Mouse (Mus musculus) heart, embryonic 15.5 days (tissue): Measurements from ENCODE around the gene Coq5. TPM values are rescaled to one million over a fixed set of nuclear protein-coding genes. Genes with fewer than 3 reads are reported as not detected.

Experiments
- ATAC-seq: fragments of 200-750 bp; cut with Nextera tagmentation; replicated peaks from 2 replicates; pipeline ENCODE4 v1.8.0; 2017; ENCODE audit warnings: low read depth, moderate TSS enrichment; ENCODE audit not compliant: insufficient number of reproducible peaks, insufficient read depth, low FRiP score
- H3K27ac ChIP-seq: fragments of 300-500 bp; sonication (generic); 2 replicates; pipeline ENCODE4 v1.5.1; 2015; ENCODE audit warnings: mild to moderate bottlenecking, inconsistent platforms
- H3K27me3 ChIP-seq: fragments of 300-500 bp; sonication (generic); 2 replicates; pipeline ENCODE4 v1.6.1; 2015; ENCODE audit warnings: inconsistent platforms
- H3K36me3 ChIP-seq: fragments of 300-500 bp; sonication (generic); 2 replicates; pipeline ENCODE4 v1.6.1; 2015; ENCODE audit warnings: mild to moderate bottlenecking, inconsistent platforms
- H3K4me1 ChIP-seq: fragments of 300-500 bp; sonication (generic); replicated peaks from 2 replicates; pipeline ENCODE4 v1.6.1; 2015; ENCODE audit warnings: inconsistent platforms
- H3K4me2 ChIP-seq: fragments of 300-500 bp; sonication (generic); 2 replicates; pipeline ENCODE4 v1.6.1; 2015; ENCODE audit warnings: inconsistent platforms, mild to moderate bottlenecking, moderate library complexity
- H3K4me3 ChIP-seq: fragments of 300-500 bp; sonication (generic); 2 replicates; pipeline ENCODE4 v1.5.1; 2015; ENCODE audit warnings: mild to moderate bottlenecking, inconsistent platforms
- H3K9ac ChIP-seq: fragments of 300-500 bp; sonication (generic); 2 replicates; pipeline ENCODE4 v1.6.1; 2015; ENCODE audit warnings: mild to moderate bottlenecking, inconsistent platforms
- H3K9me3 ChIP-seq: fragments of 300-500 bp; sonication (generic); replicated peaks from 2 replicates; pipeline ENCODE4 v1.6.1; 2016; ENCODE audit warnings: inconsistent platforms
- WGBS: fragments of 180-500 bp; shearing (Covaris S2); methylation state at CpG from one replicate; pipeline ENCODE4 v1.1.7; 2015; ENCODE audit warnings: mixed read lengths; 5-methylcytosine and 5-hydroxymethylcytosine counted together
- polyA plus RNA-seq: library from polyadenylated mRNA; unstranded; fragments of >200 nt; fragmentation: Nextera tagmentation; extraction: Ambion mirVana; gene quantifications from 2 replicates; pipeline ENCODE4 v1.2.1, GENCODE M21; 2015

Coq5 gene
- polyA plus RNA-seq = 72.3 and 83.3 TPM in 2 replicates

- 3% methylated on average over 45 of the region's 45 CpGs for WGBS
- Histone ChIP-seq H3K9ac (peak within 1 kb of the TSS; percentile 87), H3K9me3 (no peaks in the 10 kb centered on the region), H3K4me2 (peak within 1 kb of the TSS; percentile 80), H3K36me3 (peaks cover 13% of the 10 kb centered on the region), H3K4me1 (peaks cover 12% of the 10 kb centered on the region), H3K27ac (peak within 1 kb of the TSS; percentile 70), H3K4me3 (peak within 1 kb of the TSS; percentile 92), H3K27me3 (no peaks in the 10 kb centered on the region)
- ATAC-seq = peak; percentile 73
Measured at GRCm38 (mm10) chr5:115279226-115280049, at the start of gene Coq5. Gene Coq5 (plus strand): TSS chr5:115279666.

DNA sequence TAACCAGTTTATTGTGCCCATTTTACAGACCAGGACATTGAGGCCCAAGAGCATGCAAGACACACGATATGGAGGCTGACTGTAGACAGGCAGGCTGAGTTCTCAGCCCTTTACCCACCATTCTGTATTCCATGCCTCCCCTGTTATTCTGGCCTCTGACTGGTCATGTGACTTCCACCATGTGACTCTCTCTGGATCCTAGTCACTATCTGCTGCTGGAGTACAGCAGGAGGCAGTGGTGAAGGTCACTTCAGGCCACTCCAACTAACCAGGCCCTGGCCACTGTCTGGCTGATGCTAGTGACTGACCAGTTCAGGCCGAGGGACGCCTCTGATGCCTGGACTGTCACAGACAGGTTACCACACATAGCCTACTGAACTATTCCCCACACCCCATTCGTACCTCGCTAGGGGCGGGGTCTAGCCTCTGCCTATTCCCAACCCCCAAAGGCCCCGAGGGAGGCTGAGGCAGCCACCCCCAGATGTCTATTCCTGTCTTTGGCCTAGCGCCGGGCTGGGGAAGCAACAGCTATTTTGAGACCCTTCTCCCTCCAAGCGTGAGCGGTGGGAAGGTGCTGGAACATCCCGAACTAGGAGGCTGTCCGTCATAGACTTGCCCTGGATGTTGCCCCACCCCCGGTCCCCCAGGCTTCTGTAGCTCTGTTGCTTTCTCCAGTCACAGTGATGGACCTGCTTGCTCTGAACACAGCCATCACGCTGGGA is 48.5 kb upstream of the Coq5 start:
- 35% methylated on average over 15 of the region's 15 CpGs for WGBS
- Histone ChIP-seq H3K4me2 (peak overlapping the region; percentile 21), H3K27ac (peak overlapping the region; percentile 57), H3K4me3 (no peak overlapping the region), H3K4me1 (peaks cover 20% of the 10 kb centered on the region), H3K36me3 (no peaks in the 10 kb centered on the region), H3K27me3 (peaks cover 6% of the 10 kb centered on the region; the same call in 1 of the 2 replicates), H3K9ac (no peak overlapping the region), H3K9me3 (no peaks in the 10 kb centered on the region)
- peak; percentile 54 for ATAC-seq

GRCm38 (mm10) chr5:115231552-115232120 is 47.8 kb upstream of the Coq5 start:
- H3K4me2 ChIP-seq = peak overlapping the region; percentile 21
- peaks cover 6% of the 10 kb centered on the region; the same call in 1 of the 2 replicates for H3K27me3 ChIP-seq
- peaks cover 23% of the 10 kb centered on the region for H3K4me1 ChIP-seq
- no peaks in the 10 kb centered on the region for H3K9me3 ChIP-seq
- H3K4me3 ChIP-seq = no peak overlapping the region
- H3K36me3 ChIP-seq = no peaks in the 10 kb centered on the region
- no peak for ATAC-seq
- H3K9ac ChIP-seq = no peak overlapping the region
- H3K27ac ChIP-seq = peak overlapping the region; percentile 49; the same call in 1 of the 2 replicates
- WGBS = 45% methylated on average over 16 of the region's 16 CpGs

GRCm38 (mm10) chr5:115232516-115232915 is 47.0 kb upstream of the Coq5 start:
- Histone ChIP-seq H3K4me2 (no peak overlapping the region), H3K27ac (no peak overlapping the region), H3K27me3 (peaks cover 6% of the 10 kb centered on the region; the same call in 1 of the 2 replicates), H3K4me3 (no peak overlapping the region), H3K9me3 (no peaks in the 10 kb centered on the region), H3K9ac (no peak overlapping the region), H3K4me1 (peaks cover 25% of the 10 kb centered on the region), H3K36me3 (no peaks in the 10 kb centered on the region)
- no peak for ATAC-seq
- 65% methylated on average over 6 of the region's 6 CpGs for WGBS

- no peak overlapping the region for H3K27ac ChIP-seq
- H3K4me2 ChIP-seq = no peak overlapping the region
- peaks cover 6% of the 10 kb centered on the region; the same call in 1 of the 2 replicates for H3K27me3 ChIP-seq
- H3K36me3 ChIP-seq = no peaks in the 10 kb centered on the region
- 92% methylated on average over 14 of the region's 14 CpGs for WGBS
- no peaks in the 10 kb centered on the region for H3K9me3 ChIP-seq
- H3K4me3 ChIP-seq = no peak overlapping the region
- no peak overlapping the region for H3K9ac ChIP-seq
- peaks cover 25% of the 10 kb centered on the region for H3K4me1 ChIP-seq
- no peak for ATAC-seq
Measured at GRCm38 (mm10) chr5:115233031-115233780, 46.3 kb upstream of the Coq5 start.

DNA sequence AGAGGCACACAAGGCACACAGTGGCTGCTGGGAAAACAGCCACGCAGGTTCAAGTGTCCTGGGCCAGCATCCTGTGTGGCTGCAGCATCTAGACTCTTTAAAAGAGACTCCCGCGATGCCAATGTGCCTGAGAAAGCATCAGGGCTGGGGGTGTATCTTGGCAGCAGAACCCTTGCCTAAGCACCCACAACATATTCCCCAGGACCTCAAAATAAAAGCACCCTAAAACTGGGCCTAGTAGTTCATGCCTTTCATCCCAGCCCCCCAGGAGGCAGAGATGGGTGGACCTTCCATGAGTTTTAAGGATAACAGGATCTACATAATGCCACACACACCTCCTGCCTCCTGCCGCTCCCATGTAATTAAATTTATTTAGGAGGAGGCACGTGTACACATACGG is 44.9 kb upstream of the Coq5 start:
- no peak overlapping the region for H3K4me2 ChIP-seq
- H3K9me3 ChIP-seq = no peaks in the 10 kb centered on the region
- peaks cover 34% of the 10 kb centered on the region for H3K4me1 ChIP-seq
- peaks cover 6% of the 10 kb centered on the region; the same call in 1 of the 2 replicates for H3K27me3 ChIP-seq
- H3K9ac ChIP-seq = no peak overlapping the region
- H3K27ac ChIP-seq = no peak overlapping the region
- H3K36me3 ChIP-seq = no peaks in the 10 kb centered on the region
- ATAC-seq = no peak
- 73% methylated on average over 6 of the region's 6 CpGs for WGBS
- no peak overlapping the region for H3K4me3 ChIP-seq

- peak; percentile 53 for ATAC-seq
- peak overlapping the region; percentile 65 for H3K4me3 ChIP-seq
- peak overlapping the region; percentile 26; the same call in 1 of the 2 replicates for H3K27ac ChIP-seq
- H3K27me3 ChIP-seq = peaks cover 6% of the 10 kb centered on the region; the same call in 1 of the 2 replicates
- H3K9ac ChIP-seq = peak overlapping the region; percentile 71
- H3K36me3 ChIP-seq = peaks cover 4% of the 10 kb centered on the region
- peaks cover 34% of the 10 kb centered on the region for H3K4me1 ChIP-seq
- H3K9me3 ChIP-seq = no peaks in the 10 kb centered on the region
- H3K4me2 ChIP-seq = peak overlapping the region; percentile 94
- under 1% methylated on average over 45 of the region's 45 CpGs for WGBS
Measured at GRCm38 (mm10) chr5:115235323-115235771, 44.1 kb upstream of the Coq5 start.

DNA sequence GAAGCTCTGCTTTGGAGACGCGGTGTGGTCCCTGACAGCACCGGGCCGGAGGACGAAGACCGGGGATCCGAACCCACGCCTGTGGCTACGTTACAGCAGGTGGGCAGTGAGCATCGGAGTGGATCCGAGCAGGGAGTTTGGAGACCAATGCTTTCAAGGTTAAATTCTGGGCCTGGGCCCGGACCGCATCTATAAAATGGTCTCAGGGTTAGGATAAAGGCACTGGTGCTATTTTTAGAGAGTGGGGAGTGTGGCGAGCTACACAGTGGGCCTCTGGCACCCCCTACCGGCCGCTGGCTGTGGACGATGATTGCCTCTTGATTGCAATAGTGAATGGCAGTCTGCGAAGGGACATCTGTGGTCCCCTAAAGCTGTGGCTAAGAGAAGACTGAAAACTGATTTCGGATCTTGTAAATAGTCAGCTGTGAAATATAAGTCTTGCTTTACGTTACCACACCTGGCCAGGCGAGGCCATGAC is 43.6 kb upstream of the Coq5 start, which contains the start of gene Pop5:
Gene Pop5 (plus strand): TSS at position 51 of the 478 bp plus-strand sequence.
- WGBS = under 1% methylated on average over 21 of the region's 21 CpGs
- Histone ChIP-seq H3K4me2 (peak within 1 kb of the TSS; percentile 94), H3K27me3 (peaks cover 6% of the 10 kb centered on the region; the same call in 1 of the 2 replicates), H3K27ac (peak within 1 kb of the TSS; percentile 26; the same call in 1 of the 2 replicates), H3K4me3 (peak within 1 kb of the TSS; percentile 65), H3K36me3 (peaks cover 9% of the 10 kb centered on the region), H3K9ac (peak within 1 kb of the TSS; percentile 71), H3K4me1 (peaks cover 34% of the 10 kb centered on the region), H3K9me3 (no peaks in the 10 kb centered on the region)
- peak; percentile 69 for ATAC-seq

- Histone ChIP-seq H3K4me1 (peaks cover 22% of the 10 kb centered on the region), H3K9me3 (no peaks in the 10 kb centered on the region), H3K27me3 (peaks cover 6% of the 10 kb centered on the region; the same call in 1 of the 2 replicates), H3K27ac (peak overlapping the region; percentile 75), H3K9ac (peak overlapping the region; percentile 76), H3K36me3 (peaks cover 31% of the 10 kb centered on the region), H3K4me3 (peak overlapping the region; percentile 74), H3K4me2 (peak overlapping the region; percentile 70)
- WGBS = under 1% methylated on average over 88 of the region's 88 CpGs
- ATAC-seq = peak; percentile 84
Measured at GRCm38 (mm10) chr5:115237803-115238728, 41.4 kb upstream of the Coq5 start.
